Comparison of ENCODE assay signal across 8 mouse cellular contexts in genomic region chr11:88214881-88215831, GRCm38 (mm10). TPM values are rescaled to one million over a fixed set of nuclear protein-coding genes. Genes with fewer than 3 reads are reported as not detected.
DNase-seq lines count a peak whose midpoint lies in the region; ATAC-seq lines count a peak whose summit lies in the region.

No protein-coding gene starts in this region.

- peak overlapping the region; percentile 61 for H3K4me2 ChIP-seq in heart, embryonic 16.5 days (ENCODE audit: low read depth, low read length)
- H3K4me2 ChIP-seq in liver, embryonic 11.5 days: no peak overlapping the region

- peaks cover 15% of the 10 kb centered on the region for H3K36me3 ChIP-seq in heart, embryonic 16.5 days (ENCODE audit: control insufficient read depth, insufficient read depth)
- peaks cover 10% of the 10 kb centered on the region; the same call in 1 of the 2 replicates for H3K36me3 ChIP-seq in liver, embryonic 11.5 days (ENCODE audit: control insufficient read depth, insufficient read depth, low read length)

- H3K4me3 ChIP-seq in heart, embryonic 16.5 days (ENCODE audit: low read length): peak overlapping the region; percentile 33
- no peak overlapping the region for H3K4me3 ChIP-seq in liver, embryonic 11.5 days (ENCODE audit: low read depth, low read length)

- peak overlapping the region; percentile 94 for H3K27ac ChIP-seq in heart, embryonic 16.5 days (ENCODE audit: low read length)
- H3K27ac ChIP-seq in liver, embryonic 11.5 days (ENCODE audit: low read depth, low read length): no peak overlapping the region

- peaks cover 35% of the 10 kb centered on the region for H3K4me1 ChIP-seq in heart, embryonic 16.5 days (ENCODE audit: control insufficient read depth, insufficient read depth, low read length)
- no peaks in the 10 kb centered on the region for H3K4me1 ChIP-seq in liver, embryonic 11.5 days (replicated peaks; ENCODE audit: control insufficient read depth, insufficient read depth, low read length)

- WGBS in heart, embryonic 16.5 days: 35% methylated on average over 21 of the region's 21 CpGs
- WGBS in liver, embryonic 11.5 days: 58% methylated on average over 21 of the region's 21 CpGs

- no peaks in the 10 kb centered on the region for H3K27me3 ChIP-seq in heart, embryonic 16.5 days (ENCODE audit: control insufficient read depth, insufficient read depth, low read length)
- H3K27me3 ChIP-seq in liver, embryonic 11.5 days (replicated peaks; ENCODE audit: control insufficient read depth, insufficient read depth, low read length): 0 out of 2 replicates have a peak, but pooled peaks cover 2% of the 10 kb centered on the region

- ATAC-seq in common myeloid progenitor, adult 5-6 weeks (replicated peaks; ENCODE audit: low read depth, poor library complexity, severe bottlenecking): peak; percentile 33; the same call in 1 of the 2 replicates
- ATAC-seq in heart, embryonic 16.5 days (replicated peaks; ENCODE audit: extremely low read depth, insufficient read depth, low FRiP score): peak; percentile 59
- no peak for ATAC-seq in liver, embryonic 11.5 days (replicated peaks; ENCODE audit: low FRiP score)

- peak; percentile 65 for DNase-seq in layer of hippocampus, adult 11-12 months (ENCODE audit: low spot score)
- no peak for DNase-seq in layer of hippocampus, adult 9-10 months (ENCODE audit: low spot score)
- DNase-seq in kidney, postnatal 14 days: peak; percentile 58
- DNase-seq in lung, postnatal 25 days (ENCODE audit: low spot score): peak; percentile 35
- DNase-seq in testis, postnatal 10 days (ENCODE audit: low spot score): peak; percentile 67
- DNase-seq in liver, embryonic 11.5 days (ENCODE audit: low spot score): no peak

- peak overlapping the region; percentile 68 for H3K9ac ChIP-seq in heart, embryonic 16.5 days (ENCODE audit: low read length)
- no peak overlapping the region for H3K9ac ChIP-seq in liver, embryonic 11.5 days (ENCODE audit: low read depth, low read length)

- H3K9me3 ChIP-seq in heart, embryonic 16.5 days (replicated peaks; ENCODE audit: control insufficient read depth, low read length): no peaks in the 10 kb centered on the region
- H3K9me3 ChIP-seq in liver, embryonic 11.5 days (ENCODE audit: control insufficient read depth, low read length): no peaks in the 10 kb centered on the region

RNA-seq across cellular contexts. Expression of gene Mrps23, which starts 11.0 kb away (rescaled TPM):
- total RNA-seq in common myeloid progenitor, adult 5-6 weeks (2017): 49.4 and 78.2 TPM in 2 replicates
- 97.6 and 105 TPM in 2 replicates for polyA plus RNA-seq in heart, embryonic 16.5 days (2015; fragmentation: Nextera tagmentation; extraction: Ambion mirVana)
- polyA plus RNA-seq in liver, embryonic 11.5 days (2014; fragmentation: Nextera tagmentation; extraction: Ambion mirVana): 73.7 and 79.5 TPM in 2 replicates

Comparison
In these comparisons a context has a peak if more than half of its experiments do, and no peak if none do; other contexts are left out.
1. DNase-seq: peak in layer of hippocampus, adult 11-12 months (single experiment), kidney, postnatal 14 days (single experiment), lung, postnatal 25 days (single experiment) and testis, postnatal 10 days (single experiment); none in layer of hippocampus, adult 9-10 months (single experiment) and liver, embryonic 11.5 days (single experiment).